Mouse (Mus musculus): Measurements from ENCODE around the gene Dpt. TPM values are rescaled to one million over a fixed set of nuclear protein-coding genes. Genes with fewer than 3 reads are reported as not detected.
"Not testable (repeated sequence)": the region's sequence is repeated elsewhere in the genome, so short reads cannot be mapped to it uniquely, and the experiment has no call there.

Gene Dpt
- polyA plus RNA-seq, 1 experiment from 2014 or later, result 19.8 TPM

GRCm38 (mm10) chr1:164790296-164790695 lies 6.1 kb upstream of the Dpt start:
- H3K4me1 ChIP-seq; H3K9me3 ChIP-seq; ATAC-seq (ENCODE audit: borderline replicate concordance, extremely low read depth, low FRiP score, low TSS enrichment); H3K27me3 ChIP-seq; H3K27ac ChIP-seq; H3K36me3 ChIP-seq; H3K4me3 ChIP-seq; H3K4me2 ChIP-seq; H3K9ac ChIP-seq: not testable (repeated sequence)
- 90% methylated on average over 12 of the region's 12 CpGs for whole genome bisulfite sequencing

GRCm38 (mm10) chr1:164793049-164793448 lies 3.4 kb upstream of the Dpt start:
- H3K9ac ChIP-seq, result no peak overlapping the region
- H3K4me1 ChIP-seq, result no peaks in the 10 kb centered on the region
- WGBS, result 56% methylated on average over 4 of the region's 4 CpGs
- no peak overlapping the region for H3K27ac ChIP-seq
- no peaks in the 10 kb centered on the region for H3K36me3 ChIP-seq
- no peak overlapping the region for H3K4me2 ChIP-seq
- ATAC-seq (ENCODE audit: borderline replicate concordance, extremely low read depth, low FRiP score, low TSS enrichment), result no peak
- H3K9me3 ChIP-seq, result no peaks in the 10 kb centered on the region
- H3K27me3 ChIP-seq, result no peaks in the 10 kb centered on the region
- H3K4me3 ChIP-seq, result no peak overlapping the region

GRCm38 (mm10) chr1:164797746-164798285 lies 1.4 kb downstream of the Dpt start:
- no peak overlapping the region for H3K27ac ChIP-seq
- no peak for ATAC-seq (ENCODE audit: borderline replicate concordance, extremely low read depth, low FRiP score, low TSS enrichment)
- H3K9me3 ChIP-seq, result no peaks in the 10 kb centered on the region
- no peak overlapping the region for H3K4me3 ChIP-seq
- no peak overlapping the region for H3K9ac ChIP-seq
- H3K27me3 ChIP-seq, result no peaks in the 10 kb centered on the region
- H3K4me2 ChIP-seq, result no peak overlapping the region
- no peaks in the 10 kb centered on the region for H3K36me3 ChIP-seq
- H3K4me1 ChIP-seq, result no peaks in the 10 kb centered on the region
- 80% methylated on average over 1 of the region's 1 CpGs for WGBS

GRCm38 (mm10) chr1:164798471-164798922 lies 2.1 kb downstream of the Dpt start:
- Histone ChIP-seq H3K4me2 (no peak overlapping the region), H3K27ac (no peak overlapping the region), H3K9me3 (no peaks in the 10 kb centered on the region), H3K4me1 (no peaks in the 10 kb centered on the region), H3K4me3 (no peak overlapping the region), H3K9ac (no peak overlapping the region), H3K27me3 (no peaks in the 10 kb centered on the region), H3K36me3 (no peaks in the 10 kb centered on the region)
- ATAC-seq (ENCODE audit: borderline replicate concordance, extremely low read depth, low FRiP score, low TSS enrichment), result no peak
- WGBS, result 45% methylated on average over 1 of the region's 1 CpGs

GRCm38 (mm10) chr1:164799161-164799560 lies 2.7 kb downstream of the Dpt start:
- Histone ChIP-seq H3K36me3 (no peaks in the 10 kb centered on the region), H3K4me1 (no peaks in the 10 kb centered on the region), H3K4me3 (no peak overlapping the region), H3K4me2 (no peak overlapping the region), H3K9me3 (no peaks in the 10 kb centered on the region), H3K9ac (no peak overlapping the region), H3K27ac (no peak overlapping the region), H3K27me3 (no peaks in the 10 kb centered on the region)
- no peak for ATAC-seq (ENCODE audit: borderline replicate concordance, extremely low read depth, low FRiP score, low TSS enrichment)
- WGBS, result 67% methylated on average over 3 of the region's 3 CpGs

- Histone ChIP-seq H3K36me3 (no peaks in the 10 kb centered on the region), H3K9ac (no peak overlapping the region), H3K27ac (no peak overlapping the region), H3K4me2 (no peak overlapping the region), H3K9me3 (no peaks in the 10 kb centered on the region), H3K4me1 (no peaks in the 10 kb centered on the region), H3K27me3 (no peaks in the 10 kb centered on the region), H3K4me3 (no peak overlapping the region)
- WGBS, result 43% methylated on average over 11 of the region's 11 CpGs
- no peak for ATAC-seq (ENCODE audit: borderline replicate concordance, extremely low read depth, low FRiP score, low TSS enrichment)
Measured at GRCm38 (mm10) chr1:164804277-164804676, 7.8 kb downstream of the Dpt start.

GRCm38 (mm10) chr1:164804751-164805435 lies 8.4 kb downstream of the Dpt start:
- H3K36me3 ChIP-seq, result no peaks in the 10 kb centered on the region
- H3K9me3 ChIP-seq, result no peaks in the 10 kb centered on the region
- H3K4me2 ChIP-seq, result no peak overlapping the region
- no peak overlapping the region for H3K9ac ChIP-seq
- H3K4me3 ChIP-seq, result no peak overlapping the region
- no peaks in the 10 kb centered on the region for H3K27me3 ChIP-seq
- no peak for ATAC-seq (ENCODE audit: borderline replicate concordance, extremely low read depth, low FRiP score, low TSS enrichment)
- no peaks in the 10 kb centered on the region for H3K4me1 ChIP-seq
- no peak overlapping the region for H3K27ac ChIP-seq
- 57% methylated on average over 10 of the region's 10 CpGs for WGBS

GRCm38 (mm10) chr1:164809371-164809770 lies 12.9 kb downstream of the Dpt start:
- Histone ChIP-seq H3K27me3 (no peaks in the 10 kb centered on the region), H3K4me1 (no peaks in the 10 kb centered on the region), H3K9ac (no peak overlapping the region), H3K4me2 (no peak overlapping the region), H3K4me3 (no peak overlapping the region), H3K9me3 (no peaks in the 10 kb centered on the region), H3K36me3 (no peaks in the 10 kb centered on the region), H3K27ac (no peak overlapping the region)
- no peak for ATAC-seq (ENCODE audit: borderline replicate concordance, extremely low read depth, low FRiP score, low TSS enrichment)
- 74% methylated on average over 2 of the region's 2 CpGs for WGBS

- no peak overlapping the region for H3K4me2 ChIP-seq
- H3K9me3 ChIP-seq, result no peaks in the 10 kb centered on the region
- no peak for ATAC-seq (ENCODE audit: borderline replicate concordance, extremely low read depth, low FRiP score, low TSS enrichment)
- H3K27me3 ChIP-seq, result no peaks in the 10 kb centered on the region
- no peaks in the 10 kb centered on the region for H3K4me1 ChIP-seq
- no peak overlapping the region for H3K27ac ChIP-seq
- no peaks in the 10 kb centered on the region for H3K36me3 ChIP-seq
- H3K4me3 ChIP-seq, result no peak overlapping the region
- WGBS, result 81% methylated on average over 3 of the region's 3 CpGs
- no peak overlapping the region for H3K9ac ChIP-seq
Measured at GRCm38 (mm10) chr1:164811296-164811695, 14.9 kb downstream of the Dpt start.

GRCm38 (mm10) chr1:164814243-164814642 lies 17.8 kb downstream of the Dpt start:
- H3K9me3 ChIP-seq, result no peaks in the 10 kb centered on the region
- no peaks in the 10 kb centered on the region for H3K36me3 ChIP-seq
- no peaks in the 10 kb centered on the region for H3K4me1 ChIP-seq
- H3K27ac ChIP-seq, result no peak overlapping the region
- ATAC-seq (ENCODE audit: borderline replicate concordance, extremely low read depth, low FRiP score, low TSS enrichment), result no peak
- H3K4me3 ChIP-seq, result no peak overlapping the region
- no peak overlapping the region for H3K9ac ChIP-seq
- 60% methylated on average over 2 of the region's 2 CpGs for WGBS
- H3K27me3 ChIP-seq, result no peaks in the 10 kb centered on the region
- H3K4me2 ChIP-seq, result no peak overlapping the region

- no peaks in the 10 kb centered on the region for H3K4me1 ChIP-seq
- no peak overlapping the region for H3K4me3 ChIP-seq
- WGBS, result 57% methylated on average over 5 of the region's 5 CpGs
- H3K9ac ChIP-seq, result no peak overlapping the region
- H3K4me2 ChIP-seq, result no peak overlapping the region
- H3K27ac ChIP-seq, result no peak overlapping the region
- no peaks in the 10 kb centered on the region for H3K36me3 ChIP-seq
- H3K27me3 ChIP-seq, result no peaks in the 10 kb centered on the region
- ATAC-seq (ENCODE audit: borderline replicate concordance, extremely low read depth, low FRiP score, low TSS enrichment), result no peak
- H3K9me3 ChIP-seq, result no peaks in the 10 kb centered on the region
Measured at GRCm38 (mm10) chr1:164815330-164815729, 18.9 kb downstream of the Dpt start.

GRCm38 (mm10) chr1:164817331-164817730 lies 20.9 kb downstream of the Dpt start:
- no peak for ATAC-seq (ENCODE audit: borderline replicate concordance, extremely low read depth, low FRiP score, low TSS enrichment)
- H3K36me3 ChIP-seq, result no peaks in the 10 kb centered on the region
- WGBS, result 43% methylated on average over 3 of the region's 3 CpGs
- no peaks in the 10 kb centered on the region for H3K4me1 ChIP-seq
- H3K9ac ChIP-seq, result no peak overlapping the region
- H3K4me3 ChIP-seq, result no peak overlapping the region
- no peaks in the 10 kb centered on the region for H3K9me3 ChIP-seq
- H3K4me2 ChIP-seq, result no peak overlapping the region
- no peak overlapping the region for H3K27ac ChIP-seq
- no peaks in the 10 kb centered on the region for H3K27me3 ChIP-seq
